Mouse (Mus musculus) hindbrain, embryonic 14.5 days (tissue): Measurements from ENCODE around the gene Usp35. TPM values are rescaled to one million over a fixed set of nuclear protein-coding genes. Genes with fewer than 3 reads are reported as not detected.

Source experiments
- ATAC-seq: fragments of 200-750 bp; cut with Nextera tagmentation; 2 replicates; pipeline ENCODE4 v1.8.0; 2017; ENCODE audit warnings: moderate number of reproducible peaks, mild to moderate bottlenecking, moderate TSS enrichment, moderate library complexity; ENCODE audit not compliant: low FRiP score
- DNase-seq: peaks from one replicate; pipeline ENCODE4 v3.0.0-alpha.2; 2015; ENCODE audit warnings: low spot score
- H3K27ac ChIP-seq: fragments of 300-500 bp; sonication (generic); 2 replicates; pipeline ENCODE4 v1.5.1; 2014; ENCODE audit warnings: mild to moderate bottlenecking, moderate library complexity
- H3K27me3 ChIP-seq: fragments of 300-500 bp; sonication (generic); 2 replicates; pipeline ENCODE4 v1.6.1; 2014; ENCODE audit warnings: mild to moderate bottlenecking, low read length, mixed read lengths; ENCODE audit not compliant: control insufficient read depth, insufficient read depth
- H3K36me3 ChIP-seq: fragments of 300-500 bp; sonication (generic); replicated peaks from 2 replicates; pipeline ENCODE4 v1.6.1; 2014; ENCODE audit not compliant: control insufficient read depth, insufficient read depth
- H3K4me1 ChIP-seq: fragments of 300-500 bp; sonication (generic); replicated peaks from 2 replicates; pipeline ENCODE4 v1.6.1; 2014; ENCODE audit warnings: antibody characterized with exemption, low read length, mixed read lengths; ENCODE audit not compliant: control insufficient read depth, insufficient read depth
- H3K4me2 ChIP-seq: fragments of 300-500 bp; sonication (generic); replicated peaks from 2 replicates; pipeline ENCODE4 v1.6.1; 2014; ENCODE audit warnings: mild to moderate bottlenecking, moderate library complexity
- H3K4me3 ChIP-seq: fragments of 300-500 bp; sonication (generic); replicated peaks from 2 replicates; pipeline ENCODE4 v1.5.1; 2014; ENCODE audit warnings: mild to moderate bottlenecking, low read length
- H3K9ac ChIP-seq: fragments of 300-500 bp; sonication (generic); 2 replicates; pipeline ENCODE4 v1.6.1; 2014
- H3K9me3 ChIP-seq: fragments of 300-500 bp; sonication (generic); 2 replicates; pipeline ENCODE4 v1.6.1; 2016; ENCODE audit warnings: low read length; ENCODE audit not compliant: control insufficient read depth
- WGBS: fragments of 180-500 bp; shearing (Covaris S2); extraction: QIAGEN DNeasy Blood & Tissue Kit; methylation state at CpG from one replicate; pipeline ENCODE4 v1.1.7; 2014; 5-methylcytosine and 5-hydroxymethylcytosine counted together
- polyA plus RNA-seq: library from polyadenylated mRNA; unstranded; fragments of >200 nt; fragmentation: Nextera tagmentation; extraction: Ambion mirVana; gene quantifications from 2 replicates; pipeline ENCODE4 v1.2.1, GENCODE M21; 2014

Gene Usp35
- polyA plus RNA-seq, 1 experiment from 2014 or later = 3.8 TPM

DNA sequence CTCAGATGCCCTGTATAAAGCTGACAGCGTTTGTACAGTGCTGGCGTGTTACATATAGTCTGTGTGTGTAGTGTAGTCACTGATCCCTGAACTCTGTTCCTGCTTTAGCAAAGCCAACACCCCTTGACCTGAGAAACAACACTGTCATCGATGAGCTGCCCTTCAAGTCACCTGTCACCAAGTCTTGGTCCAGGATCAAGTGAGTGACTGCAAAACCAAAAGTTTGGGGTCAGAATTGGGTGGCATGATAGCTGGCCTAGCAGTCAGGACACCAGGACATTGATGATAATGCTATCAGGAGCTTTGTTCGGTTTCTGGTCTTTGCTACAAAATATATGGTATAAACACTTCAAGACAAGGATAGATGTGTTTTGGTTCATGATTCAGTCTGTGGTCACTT is 29.6 kb downstream of the Usp35 start:
- H3K27me3 ChIP-seq = no peaks in the 10 kb centered on the region
- no peaks in the 10 kb centered on the region for H3K4me1 ChIP-seq
- no peak overlapping the region for H3K4me2 ChIP-seq
- H3K9me3 ChIP-seq = no peaks in the 10 kb centered on the region
- no peak overlapping the region for H3K9ac ChIP-seq
- H3K36me3 ChIP-seq = peaks cover 59% of the 10 kb centered on the region
- 95% methylated on average over 4 of the region's 4 CpGs for WGBS
- no peak overlapping the region for H3K4me3 ChIP-seq
- DNase-seq (no peak), ATAC-seq (no peak)
- no peak overlapping the region for H3K27ac ChIP-seq

DNA sequence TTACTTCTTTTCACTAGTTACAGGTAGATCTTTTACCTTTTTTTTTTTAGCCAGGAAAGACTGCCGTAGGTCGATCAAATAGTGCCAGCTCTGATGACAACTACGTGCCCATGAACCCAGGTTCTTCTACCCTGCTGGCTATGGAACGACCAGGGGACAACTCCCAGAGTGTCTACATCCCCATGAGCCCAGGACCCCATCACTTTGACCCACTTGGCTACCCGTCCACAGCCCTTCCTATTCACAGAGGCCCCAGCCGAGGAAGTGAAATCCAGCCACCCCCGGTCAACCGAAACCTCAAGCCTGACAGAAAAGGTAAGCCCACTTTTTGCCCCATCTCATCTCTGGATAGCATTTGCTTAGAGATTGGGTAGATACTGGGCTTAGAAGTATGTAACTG is 30.5 kb downstream of the Usp35 start:
- Histone ChIP-seq H3K4me2 (no peak overlapping the region), H3K36me3 (peaks cover 52% of the 10 kb centered on the region), H3K27ac (no peak overlapping the region), H3K4me1 (no peaks in the 10 kb centered on the region), H3K9ac (no peak overlapping the region), H3K27me3 (no peaks in the 10 kb centered on the region), H3K9me3 (no peaks in the 10 kb centered on the region), H3K4me3 (no peak overlapping the region)
- WGBS = 86% methylated on average over 8 of the region's 8 CpGs
- no peak for DNase-seq
- ATAC-seq = no peak

DNA sequence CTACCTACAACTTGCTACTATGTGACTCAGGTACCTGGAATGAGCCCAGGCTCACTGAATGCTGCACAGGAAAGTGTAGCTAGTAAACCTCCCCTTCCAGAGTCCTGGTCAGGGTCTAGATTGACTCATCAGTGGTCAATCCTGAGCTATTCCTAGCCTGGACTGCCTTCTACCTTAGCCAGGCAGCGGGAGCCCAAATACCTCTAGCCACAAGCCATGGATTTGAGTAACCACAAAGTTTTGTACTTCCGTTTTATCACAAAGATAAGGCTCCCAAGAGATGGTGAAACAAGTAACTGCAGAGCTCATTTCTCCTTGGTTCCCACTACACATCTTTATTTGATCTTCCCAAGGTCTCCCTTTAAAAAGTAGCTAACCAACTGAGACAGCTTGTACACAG is 30.9 kb downstream of the Usp35 start:
- 96% methylated on average over 2 of the region's 2 CpGs for WGBS
- H3K9me3 ChIP-seq = no peaks in the 10 kb centered on the region
- no peak overlapping the region for H3K4me2 ChIP-seq
- H3K9ac ChIP-seq = no peak overlapping the region
- no peak overlapping the region for H3K4me3 ChIP-seq
- DNase-seq = no peak
- H3K27ac ChIP-seq = no peak overlapping the region
- H3K4me1 ChIP-seq = no peaks in the 10 kb centered on the region
- peaks cover 52% of the 10 kb centered on the region for H3K36me3 ChIP-seq
- no peaks in the 10 kb centered on the region for H3K27me3 ChIP-seq
- no peak for ATAC-seq

DNA sequence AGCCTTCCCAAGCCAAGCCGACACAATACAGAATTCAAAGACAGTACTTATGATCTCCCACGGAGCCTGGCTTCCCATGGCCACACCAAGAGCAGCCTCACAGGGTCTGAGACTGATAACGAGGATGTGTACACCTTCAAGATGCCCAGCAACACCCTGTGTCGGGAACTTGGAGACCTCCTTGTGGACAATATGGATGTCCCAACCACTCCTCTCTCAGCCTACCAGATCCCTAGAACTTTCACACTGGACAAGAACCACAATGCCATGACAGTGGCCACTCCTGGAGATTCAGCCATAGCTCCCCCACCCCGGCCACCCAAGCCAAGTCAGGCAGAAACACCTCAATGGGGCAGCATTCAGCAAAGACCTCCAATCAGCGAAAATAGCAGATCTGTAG is 32.9 kb downstream of the Usp35 start:
- DNase-seq (no peak), ATAC-seq (no peak)
- Histone ChIP-seq H3K9ac (no peak overlapping the region), H3K9me3 (no peaks in the 10 kb centered on the region), H3K4me2 (no peak overlapping the region), H3K4me3 (no peak overlapping the region), H3K27me3 (no peaks in the 10 kb centered on the region), H3K4me1 (no peaks in the 10 kb centered on the region), H3K27ac (no peak overlapping the region), H3K36me3 (peaks cover 36% of the 10 kb centered on the region)
- 82% methylated on average over 6 of the region's 6 CpGs for WGBS

DNA sequence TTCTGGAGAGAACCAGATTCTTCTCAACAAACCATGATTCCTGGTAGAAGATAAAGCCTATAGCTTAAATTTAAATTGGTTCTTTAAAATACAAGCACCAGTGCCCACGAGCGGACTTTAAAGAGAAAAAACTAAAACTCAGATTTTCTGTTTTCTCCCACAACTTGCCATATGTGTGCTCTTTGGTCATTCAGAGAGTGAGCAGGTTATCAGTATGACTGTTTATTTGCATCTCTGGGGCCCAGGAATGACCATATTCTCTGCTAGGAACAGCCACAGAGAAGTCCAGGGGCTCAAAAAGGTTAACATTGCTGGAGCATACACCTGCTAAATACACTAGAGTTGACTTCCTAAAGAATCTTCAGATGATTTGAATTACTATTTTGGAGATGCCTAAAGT is 33.5 kb downstream of the Usp35 start:
- Histone ChIP-seq H3K36me3 (peaks cover 29% of the 10 kb centered on the region), H3K9me3 (no peaks in the 10 kb centered on the region), H3K27me3 (no peaks in the 10 kb centered on the region), H3K9ac (no peak overlapping the region), H3K4me1 (no peaks in the 10 kb centered on the region), H3K4me3 (no peak overlapping the region), H3K4me2 (no peak overlapping the region), H3K27ac (no peak overlapping the region)
- ATAC-seq = no peak
- no peak for DNase-seq
- WGBS = 94% methylated on average over 2 of the region's 2 CpGs

DNA sequence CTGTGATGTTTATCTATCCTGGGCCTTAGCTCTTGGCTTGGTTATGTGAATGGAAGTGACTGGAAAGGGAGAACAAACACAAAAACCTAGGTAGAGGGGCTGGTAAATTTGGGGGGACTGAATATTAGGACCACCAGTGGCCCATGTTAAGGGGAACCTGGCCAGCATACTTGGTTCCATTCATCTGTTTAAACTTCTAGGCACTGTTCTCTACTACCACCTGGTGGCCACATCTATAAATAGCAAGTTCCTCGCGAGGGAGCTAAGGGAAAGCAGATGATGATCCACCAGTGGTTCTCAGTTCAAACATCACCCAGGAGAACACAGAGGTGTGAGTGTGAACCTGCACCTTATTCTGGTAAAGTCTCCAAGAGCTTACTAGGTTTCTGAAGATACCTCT is 34.4 kb downstream of the Usp35 start:
- Histone ChIP-seq H3K4me1 (no peaks in the 10 kb centered on the region), H3K27ac (no peak overlapping the region), H3K27me3 (no peaks in the 10 kb centered on the region), H3K36me3 (peaks cover 21% of the 10 kb centered on the region), H3K4me3 (no peak overlapping the region), H3K9me3 (no peaks in the 10 kb centered on the region), H3K9ac (no peak overlapping the region), H3K4me2 (no peak overlapping the region)
- WGBS = 0% methylated on average over 2 of the region's 2 CpGs
- DNase-seq = peak; percentile 87
- ATAC-seq = peak; percentile 31; the same call in 1 of the 2 replicates

DNA sequence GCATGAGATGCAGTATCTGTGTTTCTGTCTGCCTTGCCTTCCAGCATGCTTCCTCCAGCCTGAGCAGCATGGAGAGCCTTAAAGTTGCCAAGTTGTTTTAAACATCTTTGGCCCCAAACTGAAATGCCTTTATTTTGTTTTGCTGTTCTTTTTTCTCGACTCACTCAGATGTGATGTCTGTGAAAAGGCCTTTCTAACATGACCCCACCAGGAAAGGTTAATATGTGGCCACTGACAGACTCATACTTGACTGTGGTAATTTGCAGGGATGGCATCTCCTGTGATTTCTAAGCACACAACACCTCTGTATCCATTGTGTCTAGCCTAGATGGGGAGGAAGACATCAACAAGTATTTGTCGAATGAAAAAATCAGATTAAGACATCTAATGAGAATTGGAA is 34.8 kb downstream of the Usp35 start:
- H3K9ac ChIP-seq = no peak overlapping the region
- H3K9me3 ChIP-seq = no peaks in the 10 kb centered on the region
- DNase-seq (no peak), ATAC-seq (no peak)
- H3K27ac ChIP-seq = no peak overlapping the region
- 47% methylated on average over 2 of the region's 2 CpGs for WGBS
- H3K36me3 ChIP-seq = peaks cover 16% of the 10 kb centered on the region
- H3K4me3 ChIP-seq = no peak overlapping the region
- no peaks in the 10 kb centered on the region for H3K4me1 ChIP-seq
- H3K27me3 ChIP-seq = no peaks in the 10 kb centered on the region
- no peak overlapping the region for H3K4me2 ChIP-seq

DNA sequence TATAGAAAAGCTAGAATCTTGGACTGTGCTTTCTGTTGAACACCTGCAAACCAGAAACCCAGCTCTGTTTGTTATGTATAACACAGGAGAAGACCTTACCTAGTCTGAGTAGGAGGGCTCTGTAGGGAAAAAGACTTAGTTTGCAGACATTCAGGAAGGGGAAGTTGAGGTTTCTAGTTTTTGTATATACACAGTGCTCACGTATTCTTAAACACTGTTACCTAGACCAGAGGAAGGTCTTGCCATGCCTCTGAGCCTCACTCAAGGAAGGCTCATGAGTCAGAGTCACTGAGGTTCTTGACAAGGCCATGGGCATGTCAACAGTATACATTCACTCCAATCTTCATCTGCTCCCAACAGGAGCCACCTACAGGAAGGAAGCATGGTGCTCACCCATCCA is 60.8 kb downstream of the Usp35 start:
- Histone ChIP-seq H3K4me2 (no peak overlapping the region), H3K27ac (no peak overlapping the region), H3K9me3 (no peaks in the 10 kb centered on the region), H3K4me3 (no peak overlapping the region), H3K27me3 (no peaks in the 10 kb centered on the region), H3K36me3 (peaks cover 4% of the 10 kb centered on the region; the same call in 1 of the 2 replicates), H3K4me1 (no peaks in the 10 kb centered on the region), H3K9ac (no peak overlapping the region)
- no peak for ATAC-seq
- DNase-seq = no peak
- 89% methylated on average over 1 of the region's 1 CpGs for WGBS

DNA sequence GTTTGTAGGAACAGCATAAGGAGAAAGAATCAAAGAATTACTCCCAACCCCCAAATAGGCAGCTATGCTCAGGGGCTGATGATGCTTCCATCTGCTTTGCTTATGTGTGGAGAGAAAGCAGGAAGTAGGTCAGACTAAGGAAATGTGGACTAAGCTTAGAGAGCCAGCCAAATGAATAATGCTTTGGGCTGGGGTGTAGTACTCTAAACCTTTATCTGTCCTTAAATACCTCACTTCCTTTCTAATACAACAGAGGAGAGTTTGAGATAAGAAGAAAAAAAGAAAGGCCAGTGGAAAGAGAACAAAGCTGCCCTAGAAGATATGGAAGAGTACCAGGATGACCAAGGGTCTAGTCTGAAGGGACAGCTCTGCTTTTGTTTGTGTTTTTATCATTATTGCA is 61.5 kb downstream of the Usp35 start:
- H3K4me3 ChIP-seq = no peak overlapping the region
- H3K36me3 ChIP-seq = peaks cover 4% of the 10 kb centered on the region; the same call in 1 of the 2 replicates
- no peak overlapping the region for H3K4me2 ChIP-seq
- DNase-seq = no peak
- H3K4me1 ChIP-seq = no peaks in the 10 kb centered on the region
- H3K27me3 ChIP-seq = no peaks in the 10 kb centered on the region
- no peak overlapping the region for H3K9ac ChIP-seq
- H3K9me3 ChIP-seq = no peaks in the 10 kb centered on the region
- no peak overlapping the region for H3K27ac ChIP-seq
- ATAC-seq = no peak

DNA sequence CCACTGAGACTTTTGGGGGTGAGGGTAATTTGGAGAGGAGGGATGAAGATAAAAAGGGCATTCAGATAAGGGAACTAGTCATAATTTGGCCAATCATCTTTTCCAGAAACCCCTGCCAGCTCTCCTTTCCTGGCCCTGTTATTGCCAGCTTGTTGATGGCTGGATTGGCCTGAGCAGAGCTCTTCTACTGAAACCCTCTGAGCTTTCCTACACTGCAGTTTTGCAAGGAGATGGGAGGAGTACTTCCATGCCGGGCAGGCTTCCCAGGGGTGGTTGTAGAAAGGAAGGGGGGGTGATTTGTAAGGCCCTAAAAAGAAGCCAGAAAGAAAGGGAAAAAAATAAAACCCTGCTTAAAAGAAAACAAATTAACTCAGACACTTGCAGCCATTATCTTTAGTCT is 69.3 kb downstream of the Usp35 start:
- no peaks in the 10 kb centered on the region for H3K4me1 ChIP-seq

More for the DNA sequence above, 69.3 kb downstream of the Usp35 start:
- Histone ChIP-seq H3K36me3 (no peaks in the 10 kb centered on the region), H3K9me3 (no peaks in the 10 kb centered on the region), H3K4me2 (no peak overlapping the region), H3K9ac (no peak overlapping the region), H3K4me3 (no peak overlapping the region), H3K27me3 (no peaks in the 10 kb centered on the region), H3K27ac (no peak overlapping the region)
- DNase-seq (no peak), ATAC-seq (no peak)
- 85% methylated on average over 1 of the region's 1 CpGs for WGBS
